Mouse (Mus musculus): Measurements from ENCODE around the gene Lrmp.
"Not testable (repeated sequence)": the region's sequence is repeated elsewhere in the genome, so short reads cannot be mapped to it uniquely, and the experiment has no call there.

The Lrmp gene

GRCm38 (mm10) chr6:145104241-145104939 is 11.1 kb upstream of the Lrmp start:
- DNase-seq (ENCODE audit: low read depth) = no peak

GRCm38 (mm10) chr6:145105439-145105838 is 10.0 kb upstream of the Lrmp start:
- no peak for DNase-seq (ENCODE audit: low read depth)

GRCm38 (mm10) chr6:145106163-145106842 is 9.2 kb upstream of the Lrmp start:
- no peak for DNase-seq (ENCODE audit: low read depth)

- DNase-seq (ENCODE audit: low read depth) = no peak
Observed at GRCm38 (mm10) chr6:145110786-145111185, 4.7 kb upstream of the Lrmp start.

- no peak for DNase-seq (ENCODE audit: low read depth)
Observed at GRCm38 (mm10) chr6:145112865-145113264, 2.6 kb upstream of the Lrmp start.

GRCm38 (mm10) chr6:145114561-145114960 is 892 bp upstream of the Lrmp start:
- DNase-seq (ENCODE audit: low read depth) = no peak

- no peak for DNase-seq (ENCODE audit: low read depth)
Observed at GRCm38 (mm10) chr6:145116098-145116672, 732 bp downstream of the Lrmp start.

- DNase-seq (ENCODE audit: low read depth) = no peak
Observed at GRCm38 (mm10) chr6:145120086-145120485, 4.6 kb downstream of the Lrmp start.

GRCm38 (mm10) chr6:145120787-145121589 is 5.5 kb downstream of the Lrmp start:
- no peak for DNase-seq (ENCODE audit: low read depth)

GRCm38 (mm10) chr6:145121590-145122420 is 6.4 kb downstream of the Lrmp start:
- no peak for DNase-seq (ENCODE audit: low read depth)

GRCm38 (mm10) chr6:145122423-145123059 is 7.1 kb downstream of the Lrmp start:
- no peak for DNase-seq (ENCODE audit: low read depth)

- DNase-seq (ENCODE audit: low read depth) = no peak
Observed at GRCm38 (mm10) chr6:145123136-145124060, 7.9 kb downstream of the Lrmp start.

- DNase-seq (ENCODE audit: low read depth) = no peak
Observed at GRCm38 (mm10) chr6:145124621-145125020, 9.2 kb downstream of the Lrmp start.

GRCm38 (mm10) chr6:145125591-145126113 is 10.2 kb downstream of the Lrmp start:
- no peak for DNase-seq (ENCODE audit: low read depth)

- no peak for DNase-seq (ENCODE audit: low read depth)
Observed at GRCm38 (mm10) chr6:145127652-145128051, 12.2 kb downstream of the Lrmp start.

GRCm38 (mm10) chr6:145129563-145129962 is 14.1 kb downstream of the Lrmp start:
- DNase-seq (ENCODE audit: low read depth) = no peak

GRCm38 (mm10) chr6:145131991-145132390 is 16.5 kb downstream of the Lrmp start:
- no peak for DNase-seq (ENCODE audit: low read depth)

GRCm38 (mm10) chr6:145132969-145133368 is 17.5 kb downstream of the Lrmp start:
- not testable (repeated sequence) for DNase-seq (ENCODE audit: low read depth)

- DNase-seq (ENCODE audit: low read depth) = no peak
Observed at GRCm38 (mm10) chr6:145135295-145135694, 19.8 kb downstream of the Lrmp start.

- no peak for DNase-seq (ENCODE audit: low read depth)
Observed at GRCm38 (mm10) chr6:145135804-145136203, 20.4 kb downstream of the Lrmp start.

Data from c-Kit-positive CD71-negative TER-119-negative erythroid progenitor cells, embryonic 14.5 days (primary cell).